Mouse (Mus musculus) liver, postnatal 0 days (tissue): Measurements from ENCODE around the gene Tmem179b. TPM values are rescaled to one million over a fixed set of nuclear protein-coding genes. Genes with fewer than 3 reads are reported as not detected.
A peak's percentile ranks its signal among the peaks of the same experiment; 100 is the strongest.
"Not testable (repeated sequence)": the region's sequence is repeated elsewhere in the genome, so short reads cannot be mapped to it uniquely, and the experiment has no call there.

ENCODE experiments used
- ATAC-seq: fragments of 200-750 bp; cut with Nextera tagmentation; 2 replicates; pipeline ENCODE4 v1.8.0; 2017; ENCODE audit warnings: mild to moderate bottlenecking, moderate library complexity
- DNase-seq: peaks from one replicate; pipeline ENCODE4 v3.0.0-alpha.2; 2016
- H3K27ac ChIP-seq: fragments of 300-500 bp; sonication (generic); 2 replicates; pipeline ENCODE4 v1.5.1; 2014; ENCODE audit warnings: antibody characterized with exemption, moderate library complexity, mild to moderate bottlenecking, low read depth
- H3K27me3 ChIP-seq: fragments of 300-500 bp; sonication (generic); 2 replicates; pipeline ENCODE4 v1.6.1; 2014; ENCODE audit warnings: low read length, control low read depth, mixed read lengths; ENCODE audit not compliant: insufficient read depth
- H3K36me3 ChIP-seq: fragments of 300-500 bp; sonication (generic); replicated peaks from 2 replicates; pipeline ENCODE4 v1.6.1; 2014; ENCODE audit warnings: mild to moderate bottlenecking, control low read depth, low read length, moderate library complexity, mixed read lengths; ENCODE audit not compliant: insufficient read depth
- H3K4me1 ChIP-seq: fragments of 300-500 bp; sonication (generic); 2 replicates; pipeline ENCODE4 v1.6.1; 2014; ENCODE audit warnings: antibody characterized with exemption, mild to moderate bottlenecking, control low read depth; ENCODE audit not compliant: insufficient read depth
- H3K4me2 ChIP-seq: fragments of 300-500 bp; sonication (generic); 2 replicates; pipeline ENCODE4 v1.6.1; 2014; ENCODE audit warnings: low read depth, mild to moderate bottlenecking, low read length, moderate library complexity, mixed read lengths
- H3K4me3 ChIP-seq: fragments of 300-500 bp; sonication (generic); 2 replicates; pipeline ENCODE4 v1.5.1; 2014; ENCODE audit warnings: low read depth, low read length
- H3K9ac ChIP-seq: fragments of 300-500 bp; sonication (generic); replicated peaks from 2 replicates; pipeline ENCODE4 v1.6.1; 2014; ENCODE audit warnings: mild to moderate bottlenecking, moderate library complexity
- H3K9me3 ChIP-seq: fragments of 300-500 bp; sonication (generic); 2 replicates; pipeline ENCODE4 v1.6.1; 2016; ENCODE audit warnings: mild to moderate bottlenecking, control low read depth, low read length, mixed read lengths
- CTCF ChIP-seq: sonication (generic); IDR thresholded peaks from 2 replicates; pipeline ENCODE4 v1.5.1; 2016; ENCODE audit warnings: antibody characterized with exemption, low read depth
- EP300 ChIP-seq: IDR thresholded peaks from 2 replicates; pipeline ENCODE4 v1.6.1; 2016; ENCODE audit warnings: antibody characterized with exemption, low read depth, mild to moderate bottlenecking
- WGBS: fragments of 180-500 bp; shearing (Covaris S2); extraction: QIAGEN DNeasy Blood & Tissue Kit; methylation state at CpG from one replicate; pipeline ENCODE4 v1.1.7; 2014; ENCODE audit not compliant: insufficient replicate concordance; 5-methylcytosine and 5-hydroxymethylcytosine counted together
- polyA plus RNA-seq: library from polyadenylated mRNA; unstranded; fragments of >200 nt; fragmentation: Nextera tagmentation; extraction: Ambion mirVana; gene quantifications from 2 replicates; pipeline ENCODE4 v1.2.1, GENCODE M21; 2015

Tmem179b gene
- polyA plus RNA-seq, 1 experiment from 2014 or later, result 80.3 TPM

- Histone ChIP-seq H3K27ac (no peak overlapping the region), H3K36me3 (peaks cover 42% of the 10 kb centered on the region), H3K27me3 (no peaks in the 10 kb centered on the region), H3K9ac (no peak overlapping the region), H3K9me3 (no peaks in the 10 kb centered on the region), H3K4me2 (no peak overlapping the region), H3K4me1 (peaks cover 20% of the 10 kb centered on the region), H3K4me3 (no peak overlapping the region)
- WGBS, result 79% methylated on average over 6 of the region's 6 CpGs
- TF ChIP-seq EP300 (no peak), CTCF (no peak)
- no peak for DNase-seq
- ATAC-seq, result no peak
Measured at GRCm38 (mm10) chr19:8739646-8740045, 34.6 kb downstream of the Tmem179b start.

GRCm38 (mm10) chr19:8738911-8739310 lies 35.4 kb downstream of the Tmem179b start:
- ATAC-seq (no peak), DNase-seq (no peak)
- Histone ChIP-seq H3K4me2 (no peak overlapping the region), H3K9me3 (no peaks in the 10 kb centered on the region), H3K27ac (no peak overlapping the region), H3K27me3 (no peaks in the 10 kb centered on the region), H3K36me3 (peaks cover 42% of the 10 kb centered on the region), H3K4me3 (no peak overlapping the region), H3K4me1 (peaks cover 20% of the 10 kb centered on the region), H3K9ac (no peak overlapping the region)
- TF ChIP-seq CTCF (no peak), EP300 (no peak)
- WGBS, result 76% methylated on average over 7 of the region's 7 CpGs

- no peaks in the 10 kb centered on the region for H3K9me3 ChIP-seq
- H3K4me1 ChIP-seq, result peaks cover 12% of the 10 kb centered on the region
- H3K27me3 ChIP-seq, result no peaks in the 10 kb centered on the region
- peak overlapping the region; percentile 88 for H3K4me2 ChIP-seq
- peak overlapping the region; percentile 73 for H3K27ac ChIP-seq
- TF ChIP-seq CTCF, result no peak
- no peak for TF ChIP-seq EP300
- WGBS, result 2% methylated on average over 11 of the region's 11 CpGs
- peak overlapping the region; percentile 84 for H3K9ac ChIP-seq
- ATAC-seq, result peak; percentile 30
- H3K36me3 ChIP-seq, result peaks cover 32% of the 10 kb centered on the region
- peak overlapping the region; percentile 83 for H3K4me3 ChIP-seq
- DNase-seq, result no peak
Measured at GRCm38 (mm10) chr19:8736160-8736467, 38.2 kb downstream of the Tmem179b start.

- under 1% methylated on average over 32 of the region's 32 CpGs for WGBS
- peak within 1 kb of the TSS; percentile 88 for H3K4me2 ChIP-seq
- H3K9me3 ChIP-seq, result no peaks in the 10 kb centered on the region
- H3K27me3 ChIP-seq, result no peaks in the 10 kb centered on the region
- no peak for TF ChIP-seq EP300
- no peak for TF ChIP-seq CTCF
- peak within 1 kb of the TSS; percentile 73 for H3K27ac ChIP-seq
- DNase-seq (peak; percentile 92), ATAC-seq (peak; percentile 95)
- peaks cover 6% of the 10 kb centered on the region for H3K4me1 ChIP-seq
- H3K36me3 ChIP-seq, result peaks cover 30% of the 10 kb centered on the region
- peak within 1 kb of the TSS; percentile 84 for H3K9ac ChIP-seq
- H3K4me3 ChIP-seq, result peak within 1 kb of the TSS; percentile 83
Measured at GRCm38 (mm10) chr19:8735389-8736159, 38.7 kb downstream of the Tmem179b start, which contains the start of gene Wdr74. Gene Wdr74 (plus strand): TSS chr19:8735827.

- Histone ChIP-seq H3K4me1 (peaks cover 4% of the 10 kb centered on the region; the same call in 1 of the 2 replicates), H3K27me3 (no peaks in the 10 kb centered on the region), H3K9me3 (no peaks in the 10 kb centered on the region), H3K4me2 (no peak overlapping the region), H3K27ac (no peak overlapping the region), H3K4me3 (no peak overlapping the region), H3K9ac (no peak overlapping the region), H3K36me3 (peaks cover 18% of the 10 kb centered on the region)
- TF ChIP-seq EP300 (no peak), CTCF (no peak)
- ATAC-seq (no peak), DNase-seq (no peak)
- WGBS, result 51% methylated on average over 3 of the region's 3 CpGs
Measured at GRCm38 (mm10) chr19:8734334-8734733, 39.9 kb downstream of the Tmem179b start.

- DNase-seq, H3K9me3 ChIP-seq, H3K4me2 ChIP-seq, H3K27ac ChIP-seq, H3K27me3 ChIP-seq, H3K9ac ChIP-seq, H3K4me3 ChIP-seq, ATAC-seq: not testable (repeated sequence)
- Histone ChIP-seq H3K36me3 (peaks cover 27% of the 10 kb centered on the region), H3K4me1 (peaks cover 12% of the 10 kb centered on the region; the same call in 1 of the 2 replicates)
- 45% methylated on average over 3 of the region's 3 CpGs for WGBS
Measured at GRCm38 (mm10) chr19:8728335-8729099, 45.8 kb downstream of the Tmem179b start.
